Mouse (Mus musculus): ENCODE measurements around the gene Pard6b. TPM values are rescaled to one million over a fixed set of nuclear protein-coding genes. Genes with fewer than 3 reads are reported as not detected.

Pard6b gene
- polyA plus RNA-seq, 1 experiment from 2014 or later: 2.3 TPM

- Histone ChIP-seq H3K9me3 (ENCODE audit: low read length) (no peaks in the 10 kb centered on the region), H3K36me3 (replicated peaks; ENCODE audit: insufficient read depth, low read length) (no peaks in the 10 kb centered on the region), H3K4me3 (ENCODE audit: low read depth, low read length) (no peak overlapping the region), H3K4me1 (ENCODE audit: insufficient read depth) (no peaks in the 10 kb centered on the region), H3K4me2 (ENCODE audit: low read depth, low read length) (no peak overlapping the region), H3K27ac (ENCODE audit: low read depth) (no peak overlapping the region), H3K9ac (replicated peaks) (no peak overlapping the region), H3K27me3 (ENCODE audit: insufficient read depth, low read length) (no peaks in the 10 kb centered on the region)
- WGBS (ENCODE audit: insufficient replicate concordance): 46% methylated on average over 6 of the region's 12 CpGs
- no peak for ATAC-seq
- no peak for DNase-seq
- no peak for TF ChIP-seq CTCF (IDR thresholded peaks at IDR 0.05; ENCODE audit: low read depth)
- no peak for TF ChIP-seq EP300 (IDR thresholded peaks at IDR 0.05; ENCODE audit: low read depth)
Observed at GRCm38 (mm10) chr2:168072436-168073131, 8.2 kb upstream of the Pard6b start.

- no peak for DNase-seq
- H3K4me1 ChIP-seq (ENCODE audit: insufficient read depth): no peaks in the 10 kb centered on the region
- H3K9me3 ChIP-seq (ENCODE audit: low read length): no peaks in the 10 kb centered on the region
- no peaks in the 10 kb centered on the region for H3K36me3 ChIP-seq (replicated peaks; ENCODE audit: insufficient read depth, low read length)
- H3K4me3 ChIP-seq (ENCODE audit: low read depth, low read length): no peak overlapping the region
- TF ChIP-seq EP300 (IDR thresholded peaks at IDR 0.05; ENCODE audit: low read depth): no peak
- no peak for TF ChIP-seq CTCF (IDR thresholded peaks at IDR 0.05; ENCODE audit: low read depth)
- no peak overlapping the region for H3K27ac ChIP-seq (ENCODE audit: low read depth)
- H3K9ac ChIP-seq (replicated peaks): no peak overlapping the region
- 74% methylated on average over 5 of the region's 5 CpGs for WGBS (ENCODE audit: insufficient replicate concordance)
- ATAC-seq: no peak
- H3K4me2 ChIP-seq (ENCODE audit: low read depth, low read length): no peak overlapping the region
- no peaks in the 10 kb centered on the region for H3K27me3 ChIP-seq (ENCODE audit: insufficient read depth, low read length)
Observed at GRCm38 (mm10) chr2:168073722-168074121, 7.1 kb upstream of the Pard6b start.

GRCm38 (mm10) chr2:168074457-168074856, 6.3 kb upstream of the Pard6b start:
- H3K9me3 ChIP-seq (ENCODE audit: low read length): no peaks in the 10 kb centered on the region
- H3K4me1 ChIP-seq (ENCODE audit: insufficient read depth): no peaks in the 10 kb centered on the region
- H3K36me3 ChIP-seq (replicated peaks; ENCODE audit: insufficient read depth, low read length): no peaks in the 10 kb centered on the region
- TF ChIP-seq EP300 (IDR thresholded peaks at IDR 0.05; ENCODE audit: low read depth): no peak
- TF ChIP-seq CTCF (IDR thresholded peaks at IDR 0.05; ENCODE audit: low read depth): no peak
- whole genome bisulfite sequencing (ENCODE audit: insufficient replicate concordance): 44% methylated on average over 3 of the region's 3 CpGs
- H3K4me2 ChIP-seq (ENCODE audit: low read depth, low read length): no peak overlapping the region
- ATAC-seq (no peak), DNase-seq (no peak)
- H3K4me3 ChIP-seq (ENCODE audit: low read depth, low read length): no peak overlapping the region
- H3K27me3 ChIP-seq (ENCODE audit: insufficient read depth, low read length): 0 out of 2 replicates have a peak, but pooled peaks cover 3% of the 10 kb centered on the region
- no peak overlapping the region for H3K27ac ChIP-seq (ENCODE audit: low read depth)
- H3K9ac ChIP-seq (replicated peaks): no peak overlapping the region

- H3K27me3 ChIP-seq (ENCODE audit: insufficient read depth, low read length): peaks cover 6% of the 10 kb centered on the region
- peaks cover 14% of the 10 kb centered on the region for H3K4me1 ChIP-seq (ENCODE audit: insufficient read depth)
- H3K9me3 ChIP-seq (ENCODE audit: low read length): no peaks in the 10 kb centered on the region
- ATAC-seq (no peak), DNase-seq (no peak)
- WGBS (ENCODE audit: insufficient replicate concordance): 71% methylated on average over 20 of the region's 20 CpGs
- H3K36me3 ChIP-seq (replicated peaks; ENCODE audit: insufficient read depth, low read length): no peaks in the 10 kb centered on the region
- no peak overlapping the region for H3K4me3 ChIP-seq (ENCODE audit: low read depth, low read length)
- H3K27ac ChIP-seq (ENCODE audit: low read depth): no peak overlapping the region
- TF ChIP-seq EP300 (IDR thresholded peaks at IDR 0.05; ENCODE audit: low read depth): no peak
- no peak for TF ChIP-seq CTCF (IDR thresholded peaks at IDR 0.05; ENCODE audit: low read depth)
- H3K4me2 ChIP-seq (ENCODE audit: low read depth, low read length): no peak overlapping the region
- H3K9ac ChIP-seq (replicated peaks): no peak overlapping the region
Observed at GRCm38 (mm10) chr2:168076840-168077576, 3.8 kb upstream of the Pard6b start.

- H3K4me3 ChIP-seq (ENCODE audit: low read depth, low read length): no peak overlapping the region
- H3K27me3 ChIP-seq (ENCODE audit: insufficient read depth, low read length): peaks cover 9% of the 10 kb centered on the region
- DNase-seq: no peak
- H3K27ac ChIP-seq (ENCODE audit: low read depth): no peak overlapping the region; the same call in 1 of the 2 replicates
- H3K9me3 ChIP-seq (ENCODE audit: low read length): no peaks in the 10 kb centered on the region
- H3K9ac ChIP-seq (replicated peaks): no peak overlapping the region
- H3K4me1 ChIP-seq (ENCODE audit: insufficient read depth): peaks cover 16% of the 10 kb centered on the region
- no peak for ATAC-seq
- TF ChIP-seq CTCF (IDR thresholded peaks at IDR 0.05; ENCODE audit: low read depth): no peak
- no peak for TF ChIP-seq EP300 (IDR thresholded peaks at IDR 0.05; ENCODE audit: low read depth)
- 44% methylated on average over 15 of the region's 15 CpGs for WGBS (ENCODE audit: insufficient replicate concordance)
- no peak overlapping the region for H3K4me2 ChIP-seq (ENCODE audit: low read depth, low read length)
- H3K36me3 ChIP-seq (replicated peaks; ENCODE audit: insufficient read depth, low read length): no peaks in the 10 kb centered on the region
Observed at GRCm38 (mm10) chr2:168078107-168078830, 2.5 kb upstream of the Pard6b start.
